ENCODE assay signal across 8 mouse cellular contexts in the genomic region with DNA sequence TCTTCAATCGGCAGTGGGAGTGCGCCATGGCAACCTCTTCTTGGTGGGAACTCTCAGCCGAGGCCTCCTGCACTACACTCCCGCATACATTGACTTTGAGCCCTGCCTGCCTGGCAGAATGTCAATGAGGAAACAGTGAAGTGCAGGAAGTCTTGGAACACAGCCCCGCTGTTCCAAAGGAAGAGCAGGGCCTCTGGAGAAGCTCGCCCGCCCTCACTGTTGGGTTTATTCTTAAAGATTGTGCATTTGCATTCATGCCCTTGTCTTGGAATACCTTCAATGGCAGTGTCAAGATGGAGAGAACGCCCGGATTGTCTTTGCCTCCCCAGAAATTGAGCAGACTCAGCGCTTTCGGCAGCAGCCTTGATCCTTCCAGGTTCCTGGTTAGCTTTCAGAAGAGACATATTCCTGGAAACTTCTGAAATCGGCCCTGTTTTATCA.
A peak's percentile ranks its signal among the peaks of the same experiment; 100 is the strongest.
DNase-seq lines count a peak whose midpoint lies in the region; ATAC-seq lines count a peak whose summit lies in the region.

No protein-coding gene starts in this region.

- WGBS in large intestine, adult 2 months = 18% methylated on average over 12 of the region's 12 CpGs
- WGBS in midbrain, embryonic 12.5 days = 46% methylated on average over 12 of the region's 12 CpGs

- peak; percentile 1 for DNase-seq in cerebellum, adult 8-10 months
- DNase-seq in cerebellum, adult 9-11 months = no peak
- peak; percentile 5 for DNase-seq in testis, postnatal 14 days (ENCODE audit: low spot score)
- DNase-seq in testis, postnatal 10 days (ENCODE audit: low spot score) = no peak
- DNase-seq in large intestine, adult 2 months (ENCODE audit: low read depth, low spot score) = peak; percentile 37
- no peak for DNase-seq in adipocyte (ENCODE audit: low spot score)
- DNase-seq in thymus, postnatal 0 days (ENCODE audit: low spot score) = no peak

- H3K27me3 ChIP-seq in midbrain, embryonic 12.5 days = no peaks in the 10 kb centered on the region

- peaks cover 5% of the 10 kb centered on the region for H3K4me1 ChIP-seq in midbrain, embryonic 12.5 days

- 0 out of 2 replicates have a peak, but pooled peaks have one; percentile 58 for ATAC-seq in midbrain, embryonic 12.5 days (ENCODE audit: low FRiP score, low read depth)

- 0 out of 2 replicates have a peak, but pooled peaks cover 3% of the 10 kb centered on the region for H3K9me3 ChIP-seq in midbrain, embryonic 12.5 days

- no peak overlapping the region for H3K9ac ChIP-seq in midbrain, embryonic 12.5 days (replicated peaks)

- 0 out of 2 replicates have a peak overlapping the region, but pooled peaks have one; percentile 10 for H3K27ac ChIP-seq in midbrain, embryonic 12.5 days (replicated peaks)

- H3K4me2 ChIP-seq in midbrain, embryonic 12.5 days (replicated peaks) = no peak overlapping the region

- H3K36me3 ChIP-seq in midbrain, embryonic 12.5 days = no peaks in the 10 kb centered on the region

- H3K4me3 ChIP-seq in midbrain, embryonic 12.5 days = no peak overlapping the region

Comparison
In these comparisons a context has a peak if more than half of its experiments do, and no peak if none do; other contexts are left out.
1. DNase-seq: peak in cerebellum, adult 8-10 months (single experiment), testis, postnatal 14 days (single experiment) and large intestine, adult 2 months (single experiment); none in cerebellum, adult 9-11 months (single experiment), testis, postnatal 10 days (single experiment), adipocyte (single experiment) and thymus, postnatal 0 days (single experiment).